Mouse (Mus musculus) C2C12 (cell line): ENCODE measurements around the gene Nop9. TPM values are rescaled to one million over a fixed set of nuclear protein-coding genes. Genes with fewer than 3 reads are reported as not detected.

ENCODE experiments used
- H3K27me3 ChIP-seq: one replicate; pipeline ENCODE4 v1.6.1; 2011; ENCODE audit not compliant: control insufficient read depth, insufficient read depth, insufficient read length
- H3K36me3 ChIP-seq: one replicate; pipeline ENCODE4 v1.6.1; 2011; ENCODE audit not compliant: control insufficient read depth, insufficient read depth
- H3K4me3 ChIP-seq: one replicate; pipeline ENCODE4 v1.5.1; 2011; ENCODE audit warnings: mild to moderate bottlenecking, control low read depth; ENCODE audit not compliant: poor library complexity, insufficient read depth, severe bottlenecking
- H3K79me2 ChIP-seq: one replicate; pipeline ENCODE4 v1.6.1; 2011; ENCODE audit not compliant: control insufficient read depth, insufficient read depth
- H3K79me3 ChIP-seq: one replicate; pipeline ENCODE4 v1.6.1; 2011; ENCODE audit warnings: low read depth, control low read depth
- H3ac ChIP-seq: one replicate; pipeline ENCODE3; 2011; ENCODE audit warnings: low read depth; ENCODE audit not compliant: control insufficient read depth, insufficient read length
- CEBPB ChIP-seq: IDR thresholded peaks from one replicate; pipeline ENCODE4 v1.6.1; 2011; ENCODE audit warnings: low read depth, mild to moderate bottlenecking, control low read depth, moderate library complexity
- CTCF ChIP-seq: IDR thresholded peaks from one replicate; pipeline ENCODE4 v1.5.1; 2011; ENCODE audit not compliant: control insufficient read depth, insufficient read depth, insufficient read length
- FOSL1 ChIP-seq: IDR thresholded peaks from one replicate; pipeline ENCODE4 v1.8.0; 2011; ENCODE audit warnings: mild to moderate bottlenecking, low read length; ENCODE audit not compliant: poor library complexity, insufficient read depth, severe bottlenecking
- MAX ChIP-seq: IDR thresholded peaks from one replicate; pipeline ENCODE4 v1.6.1; 2011; ENCODE audit warnings: mild to moderate bottlenecking, control low read depth
- MYOD1 ChIP-seq: IDR thresholded peaks from one replicate; pipeline ENCODE4 v1.6.1; 2011; ENCODE audit warnings: low read depth; ENCODE audit not compliant: control insufficient read depth, insufficient read length
- MYOG ChIP-seq: IDR thresholded peaks from one replicate; pipeline ENCODE4 v1.6.1; 2011; ENCODE audit not compliant: control insufficient read depth, insufficient read length; ENCODE audit errors: extremely low read depth
- USF1 ChIP-seq: IDR thresholded peaks from one replicate; pipeline ENCODE4 v1.6.1; 2011; ENCODE audit warnings: low read depth, mild to moderate bottlenecking, control low read depth, moderate library complexity
- polyA plus RNA-seq: library from polyadenylated mRNA; unstranded; fragments of >200 nt; fragmentation: generic; extraction: Trizol; gene quantifications from one replicate; pipeline ENCODE4 v1.2.1, GENCODE M21; 2012; ENCODE audit warnings: missing spikeins

Gene Nop9
- polyA plus RNA-seq, 1 experiment: 38.6 TPM

GRCm38 (mm10) chr14:55730531-55731032 lies 14.9 kb upstream of the Nop9 start:
- Histone ChIP-seq H3ac (no peak overlapping the region), H3K4me3 (no peak overlapping the region), H3K36me3 (no peaks in the 10 kb centered on the region), H3K27me3 (no peaks in the 10 kb centered on the region), H3K79me2 (no peaks in the 10 kb centered on the region), H3K79me3 (no peaks in the 10 kb centered on the region)
- TF ChIP-seq FOSL1 (no peak), MYOD1 (no peak), MYOG (no peak), CEBPB (no peak), USF1 (no peak), MAX (no peak), CTCF (no peak)

- peaks cover under 1% of the 10 kb centered on the region for H3K36me3 ChIP-seq
- no peak overlapping the region for H3ac ChIP-seq
- no peaks in the 10 kb centered on the region for H3K79me2 ChIP-seq
- TF ChIP-seq MAX (no peak), CTCF (no peak), MYOD1 (no peak), FOSL1 (no peak), USF1 (no peak), CEBPB (no peak), MYOG (no peak)
- no peaks in the 10 kb centered on the region for H3K27me3 ChIP-seq
- H3K4me3 ChIP-seq: no peak overlapping the region
- H3K79me3 ChIP-seq: no peaks in the 10 kb centered on the region
These were observed 11.6 kb upstream of the Nop9 start for GRCm38 (mm10) chr14:55733889-55734288.

GRCm38 (mm10) chr14:55734869-55735268 lies 10.6 kb upstream of the Nop9 start:
- peaks cover 6% of the 10 kb centered on the region for H3K36me3 ChIP-seq
- no peak overlapping the region for H3ac ChIP-seq
- no peak overlapping the region for H3K4me3 ChIP-seq
- TF ChIP-seq CEBPB (no peak), USF1 (no peak), FOSL1 (no peak), CTCF (no peak), MYOG (no peak), MAX (no peak), MYOD1 (no peak)
- no peaks in the 10 kb centered on the region for H3K27me3 ChIP-seq
- no peaks in the 10 kb centered on the region for H3K79me2 ChIP-seq
- no peaks in the 10 kb centered on the region for H3K79me3 ChIP-seq

- Histone ChIP-seq H3K36me3 (peaks cover 6% of the 10 kb centered on the region), H3K27me3 (no peaks in the 10 kb centered on the region), H3K79me3 (no peaks in the 10 kb centered on the region), H3K79me2 (no peaks in the 10 kb centered on the region), H3K4me3 (no peak overlapping the region), H3ac (no peak overlapping the region)
- no peak for TF ChIP-seq CTCF
- TF ChIP-seq USF1: no peak
- TF ChIP-seq CEBPB: no peak
- TF ChIP-seq FOSL1: no peak
- no peak for TF ChIP-seq MYOG
- no peak for TF ChIP-seq MAX
- no peak for TF ChIP-seq MYOD1
These were observed 10.2 kb upstream of the Nop9 start for GRCm38 (mm10) chr14:55735334-55735733.

- TF ChIP-seq FOSL1: no peak
- no peak for TF ChIP-seq MYOD1
- TF ChIP-seq MYOG: no peak
- TF ChIP-seq CEBPB: no peak
- TF ChIP-seq CTCF: no peak
- no peak for TF ChIP-seq MAX
- TF ChIP-seq USF1: no peak
- Histone ChIP-seq H3K79me3 (no peaks in the 10 kb centered on the region), H3K4me3 (no peak overlapping the region)
These were observed 9.7 kb upstream of the Nop9 start for GRCm38 (mm10) chr14:55735758-55736157.

More at GRCm38 (mm10) chr14:55735758-55736157, 9.7 kb upstream of the Nop9 start:
- H3ac ChIP-seq: no peak overlapping the region
- no peaks in the 10 kb centered on the region for H3K27me3 ChIP-seq
- H3K79me2 ChIP-seq: no peaks in the 10 kb centered on the region
- H3K36me3 ChIP-seq: peaks cover 6% of the 10 kb centered on the region
